Mouse (Mus musculus): ENCODE data around the gene Gm15517.
A peak's percentile ranks its signal among the peaks of the same experiment; 100 is the strongest.
"Not testable (repeated sequence)": the region's sequence is repeated elsewhere in the genome, so short reads cannot be mapped to it uniquely, and the experiment has no call there.

Gene Gm15517

GRCm38 (mm10) chr7:44269397-44269796 lies 8.2 kb downstream of the Gm15517 start:
- DNase-seq (ENCODE audit: low spot score in 2 of 2): no peak

DNA sequence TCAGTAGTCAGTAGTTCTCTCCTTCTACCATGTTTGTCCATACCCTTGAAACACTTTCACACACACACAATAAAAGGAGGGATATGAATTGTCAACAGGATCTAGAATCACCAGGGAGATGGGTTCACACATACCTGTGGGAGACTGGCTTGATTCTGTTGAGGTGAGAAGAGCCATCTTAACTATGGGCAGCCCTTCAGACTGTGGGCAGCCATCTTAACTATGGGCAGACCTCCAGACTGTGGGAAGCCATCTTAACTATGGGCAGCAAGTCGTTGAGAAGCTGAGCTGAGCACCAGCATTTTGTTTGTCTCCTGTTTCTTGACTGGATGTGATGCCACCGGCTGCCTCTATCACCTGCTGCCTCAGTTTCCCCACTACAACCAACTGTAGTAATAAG lies 10.1 kb downstream of the Gm15517 start:
- DNase-seq (ENCODE audit: low spot score in 2 of 2): no peak

- no peak for DNase-seq (ENCODE audit: low spot score in 2 of 2)
Observed at GRCm38 (mm10) chr7:44272546-44272945, 11.3 kb downstream of the Gm15517 start.

- no peak for DNase-seq (ENCODE audit: low spot score in 2 of 2)
Observed at GRCm38 (mm10) chr7:44273446-44273845, 12.2 kb downstream of the Gm15517 start.

GRCm38 (mm10) chr7:44274096-44274495 lies 12.8 kb downstream of the Gm15517 start:
- no peak for DNase-seq (ENCODE audit: low spot score in 2 of 2)

- no peak for DNase-seq (ENCODE audit: low spot score in 2 of 2)
Observed at GRCm38 (mm10) chr7:44275546-44275945, 14.3 kb downstream of the Gm15517 start.

- no peak for DNase-seq (ENCODE audit: low spot score in 2 of 2)
Observed at GRCm38 (mm10) chr7:44276461-44277249, 15.4 kb downstream of the Gm15517 start.

- DNase-seq (ENCODE audit: low spot score in 2 of 2): no peak
Observed at GRCm38 (mm10) chr7:44277250-44277622, 16.0 kb downstream of the Gm15517 start.

DNA sequence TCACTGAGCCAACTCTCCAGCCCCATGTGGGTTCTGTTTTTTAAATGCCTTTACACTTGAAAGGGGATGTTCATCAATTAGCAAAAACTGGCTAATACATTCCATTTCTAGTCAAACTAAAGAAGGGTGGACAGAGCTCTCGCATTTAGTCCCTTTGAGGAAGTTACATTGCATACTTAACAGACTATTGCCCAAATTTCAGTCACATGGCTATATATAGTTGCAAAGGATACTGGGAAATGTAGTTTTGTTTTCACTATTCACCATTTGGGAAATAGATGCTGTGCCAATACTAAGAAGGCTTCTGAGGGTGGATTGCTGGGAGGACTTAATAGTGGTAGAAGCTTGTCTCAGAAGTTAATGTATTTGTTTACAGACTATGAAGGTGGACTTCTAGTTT lies 19.7 kb downstream of the Gm15517 start:
- DNase-seq (ENCODE audit: low spot score in 2 of 2): no peak

- DNase-seq (ENCODE audit: low spot score in 2 of 2): no peak
Observed at GRCm38 (mm10) chr7:44281586-44281985, 20.3 kb downstream of the Gm15517 start.

DNA sequence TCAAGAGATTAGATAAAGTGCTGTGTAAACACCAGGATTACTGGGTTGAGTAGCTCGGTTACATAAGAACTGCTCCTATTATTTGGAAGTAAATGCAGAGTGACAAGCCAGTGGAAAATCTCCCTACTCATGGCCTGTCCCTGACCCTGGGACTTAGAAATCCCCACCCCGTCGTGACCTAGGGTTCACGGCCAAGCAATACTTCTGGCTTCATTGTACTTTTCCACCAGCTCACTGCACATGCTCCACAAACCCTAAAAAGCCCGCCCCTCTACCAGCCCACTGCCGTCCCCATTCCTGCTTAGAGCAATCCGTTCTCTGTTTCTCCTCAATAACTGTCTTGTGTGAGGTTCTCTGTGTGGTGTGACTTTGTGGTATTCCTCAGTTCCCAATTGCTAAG lies 26.5 kb downstream of the Gm15517 start:
- DNase-seq (ENCODE audit: low spot score in 2 of 2): no peak

DNA sequence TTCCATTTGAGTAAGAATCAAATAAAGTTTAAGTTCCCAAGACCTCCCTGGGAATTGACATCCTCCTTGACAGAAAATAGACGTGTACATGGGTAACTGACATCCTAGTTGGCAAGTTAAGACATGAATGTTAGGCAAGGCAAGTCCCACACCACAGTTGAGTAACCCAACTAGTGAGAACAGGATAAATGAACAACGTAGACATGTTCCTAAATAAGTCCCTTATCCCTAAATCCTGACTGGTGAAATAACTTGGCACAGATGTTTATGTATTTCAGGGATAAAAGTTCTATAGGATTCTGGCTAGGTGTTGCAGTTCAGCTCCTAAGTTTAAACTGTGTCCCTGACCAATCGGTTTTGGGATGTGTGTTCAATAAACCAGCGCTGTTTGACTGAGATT lies 29.7 kb downstream of the Gm15517 start:
- DNase-seq (ENCODE audit: low spot score in 2 of 2): no peak

GRCm38 (mm10) chr7:44291418-44291817 lies 30.2 kb downstream of the Gm15517 start:
- DNase-seq (ENCODE audit: low spot score in 2 of 2): no peak

GRCm38 (mm10) chr7:44297501-44297900 lies 36.3 kb downstream of the Gm15517 start:
- DNase-seq (ENCODE audit: low spot score in 2 of 2): not testable (repeated sequence)

DNA sequence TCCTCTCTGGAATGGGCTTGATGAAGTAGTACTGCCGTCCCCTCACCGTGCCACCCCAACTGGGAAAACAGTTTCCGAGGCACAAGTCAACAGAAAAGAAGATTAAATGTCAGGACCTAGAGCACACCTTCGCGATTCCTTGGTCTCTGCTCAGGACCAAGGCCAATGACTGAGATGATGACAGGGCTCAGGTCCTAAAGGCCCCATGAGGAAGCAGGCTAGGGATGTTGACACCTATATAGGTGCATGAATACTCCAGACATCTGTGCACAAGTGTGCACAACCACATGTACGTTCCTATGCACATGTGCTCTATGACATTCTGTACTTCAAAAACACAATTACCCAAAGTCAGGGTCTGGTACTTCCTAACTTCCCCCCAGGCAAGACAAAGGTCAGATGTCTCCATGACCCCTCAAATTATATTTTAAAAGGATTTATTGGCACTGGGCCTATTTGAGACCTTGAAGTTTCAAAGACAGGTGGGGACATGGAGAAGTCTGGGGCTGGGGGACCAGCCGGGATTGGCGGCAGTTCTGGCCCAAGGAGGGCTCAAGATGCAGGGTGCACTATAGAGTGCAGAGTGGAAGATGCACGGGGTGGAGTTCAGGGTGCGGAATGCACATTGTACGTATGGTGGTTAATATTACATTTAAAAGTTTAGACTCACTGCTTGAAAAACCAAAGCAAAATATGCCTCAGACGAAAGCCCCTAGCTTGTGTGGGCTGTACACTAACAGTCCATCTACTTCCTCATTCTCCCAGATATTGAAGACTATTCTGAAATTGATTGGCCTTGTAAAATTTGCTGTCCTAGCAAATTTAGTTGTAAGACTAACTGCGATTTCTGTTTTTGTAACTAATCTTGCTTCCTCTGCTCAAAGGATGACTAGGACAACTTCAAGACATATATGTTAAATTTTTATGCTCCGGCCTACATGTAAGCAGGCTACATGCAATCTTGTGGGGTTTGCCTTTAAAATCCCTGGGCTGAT lies 42.4 kb downstream of the Gm15517 start:
- no peak for DNase-seq (ENCODE audit: low spot score in 2 of 2)

GRCm38 (mm10) chr7:44304463-44304774 lies 43.2 kb downstream of the Gm15517 start:
- no peak for DNase-seq (ENCODE audit: low spot score in 2 of 2)

- peak; percentile 96 to 97 for DNase-seq (ENCODE audit: low spot score in 2 of 2)
Observed at GRCm38 (mm10) chr7:44304775-44305641, 43.8 kb downstream of the Gm15517 start.

- DNase-seq (ENCODE audit: low spot score in 2 of 2): no peak
Observed at GRCm38 (mm10) chr7:44305686-44306085, 44.4 kb downstream of the Gm15517 start.

- DNase-seq (ENCODE audit: low spot score in 2 of 2): no peak
Observed at GRCm38 (mm10) chr7:44306516-44307240, 45.4 kb downstream of the Gm15517 start, which contains the start of gene Clec11a. Clec11a (minus strand) TSS chr7:44306902.

- no peak for DNase-seq (ENCODE audit: low spot score in 2 of 2)
Observed at GRCm38 (mm10) chr7:44307261-44308020, 46.2 kb downstream of the Gm15517 start.

All from frontal cortex, postnatal 10 days (tissue).